Mouse (Mus musculus) left cerebral cortex, postnatal 10 days (tissue): ENCODE measurements around the gene Hist1h4b. TPM values are rescaled to one million over a fixed set of nuclear protein-coding genes. Genes with fewer than 3 reads are reported as not detected.
A peak's percentile ranks its signal among the peaks of the same experiment; 100 is the strongest.
"Not testable (repeated sequence)": the region's sequence is repeated elsewhere in the genome, so short reads cannot be mapped to it uniquely, and the experiment has no call there.

Experiments used
- DNase-seq, 2 experiments: peaks; one replicate each; pipeline ENCODE4 v3.0.0; 2021 to 2022; ENCODE audit warnings: low spot score in 2 of 2, mixed read lengths in 1 of 2; ENCODE audit errors: extremely low spot score in 1 of 2
- intact Hi-C: fragments of 180-260 bp; cut with DNase I; formaldehyde crosslinking; loops from one replicate; pipeline ENCODE4 v1.15.1; 2025
- total RNA-seq, 2 experiments: library from RNA; stranded (reverse); gene quantifications; 2 replicates each; pipeline ENCODE4 v1.2.3; 2021

Gene Hist1h4b
- 10 to 100 TPM; 79.7 to 80.1 TPM for total RNA-seq

- intact Hi-C loops, result loop anchor here (10.0 kb wide), 1 partner anchor 202 kb away; the partner anchor contains the start of genes Hist1h1d and Hist1h4f
- DNase-seq, result peak; percentile 87 to 94
Observed at GRCm38 (mm10) chr13:23756790-23757189, at the start of gene Hist1h4b. TSS of gene Hist1h4b (plus strand) at chr13:23757013.

GRCm38 (mm10) chr13:23708041-23708440 lies 48.8 kb upstream of the Hist1h4b start:
- intact Hi-C loops, result no loop called here
- no peak for DNase-seq

GRCm38 (mm10) chr13:23708654-23709053 lies 48.2 kb upstream of the Hist1h4b start:
- DNase-seq, result no peak
- intact Hi-C loops, result no loop called here

GRCm38 (mm10) chr13:23709714-23710373 lies 47.0 kb upstream of the Hist1h4b start:
- DNase-seq, result no peak
- intact Hi-C loops, result no loop called here

- intact Hi-C loops, result no loop called here
- DNase-seq, result peak in 1 of 2 experiments; percentile 62
Observed at GRCm38 (mm10) chr13:23710374-23711089, 46.3 kb upstream of the Hist1h4b start, which contains the start of gene Hfe. TSS of gene Hfe (minus strand) at chr13:23710854.

- intact Hi-C loops, result no loop called here
- no peak for DNase-seq
Observed at GRCm38 (mm10) chr13:23716261-23717042, 40.4 kb upstream of the Hist1h4b start.

- no peak for DNase-seq
- intact Hi-C loops, result no loop called here
Observed at GRCm38 (mm10) chr13:23717176-23717575, 39.6 kb upstream of the Hist1h4b start.

GRCm38 (mm10) chr13:23717593-23718245 lies 39.1 kb upstream of the Hist1h4b start:
- DNase-seq, intact Hi-C loops: not testable (repeated sequence)

- intact Hi-C loops, result no loop called here
- no peak for DNase-seq
Observed at GRCm38 (mm10) chr13:23724239-23724638, 32.6 kb upstream of the Hist1h4b start.

GRCm38 (mm10) chr13:23725213-23725612 lies 31.6 kb upstream of the Hist1h4b start:
- DNase-seq, result no peak
- intact Hi-C loops, result no loop called here

GRCm38 (mm10) chr13:23728472-23729191 lies 28.2 kb upstream of the Hist1h4b start:
- intact Hi-C loops, result no loop called here
- DNase-seq, result no peak

- DNase-seq, result no peak
- intact Hi-C loops, result no loop called here
Observed at GRCm38 (mm10) chr13:23729192-23729525, 27.7 kb upstream of the Hist1h4b start.

GRCm38 (mm10) chr13:23729706-23730105 lies 27.1 kb upstream of the Hist1h4b start:
- no peak for DNase-seq
- intact Hi-C loops, result loop anchor here (10.0 kb wide), 1 partner anchor 1685 kb away; the partner anchor contains the start of genes Hist1h2ag, Hist1h2bj and Hist1h4i

GRCm38 (mm10) chr13:23730479-23730878 lies 26.3 kb upstream of the Hist1h4b start:
- DNase-seq, result no peak
- intact Hi-C loops, result loop anchor here (10.0 kb wide), 1 partner anchor 1686 kb away; the partner anchor contains the start of genes Hist1h2ag, Hist1h2bj and Hist1h4i

- DNase-seq, result no peak
- intact Hi-C loops, result loop anchor here (1.0 to 10.0 kb wide), 2 partner anchors 31 to 1687 kb away; partner anchors contain the start of genes Hist1h2ag, Hist1h2bj and Hist1h4i
Observed at GRCm38 (mm10) chr13:23732156-23732804, 24.5 kb upstream of the Hist1h4b start.

- no peak for DNase-seq
- intact Hi-C loops, result loop anchor here (5.0 to 10.0 kb wide), 2 partner anchors 155 to 1692 kb away; partner anchors contain the start of genes Hist1h2ag, Hist1h2bj, Hist1h4d and Hist1h4i
Observed at GRCm38 (mm10) chr13:23737091-23737490, 19.7 kb upstream of the Hist1h4b start.

- peak in 1 of 2 experiments; percentile 33 for DNase-seq
- intact Hi-C loops, result loop anchor here (2.0 to 10.0 kb wide), 3 partner anchors 39 to 1693 kb away; partner anchors contain the start of genes Hist1h2ag, Hist1h2bj, Hist1h4c and Hist1h4d
Observed at GRCm38 (mm10) chr13:23738041-23738440, 18.8 kb upstream of the Hist1h4b start.
